Comparison of ENCODE assay signal across 17 mouse cellular contexts in the genomic region with DNA sequence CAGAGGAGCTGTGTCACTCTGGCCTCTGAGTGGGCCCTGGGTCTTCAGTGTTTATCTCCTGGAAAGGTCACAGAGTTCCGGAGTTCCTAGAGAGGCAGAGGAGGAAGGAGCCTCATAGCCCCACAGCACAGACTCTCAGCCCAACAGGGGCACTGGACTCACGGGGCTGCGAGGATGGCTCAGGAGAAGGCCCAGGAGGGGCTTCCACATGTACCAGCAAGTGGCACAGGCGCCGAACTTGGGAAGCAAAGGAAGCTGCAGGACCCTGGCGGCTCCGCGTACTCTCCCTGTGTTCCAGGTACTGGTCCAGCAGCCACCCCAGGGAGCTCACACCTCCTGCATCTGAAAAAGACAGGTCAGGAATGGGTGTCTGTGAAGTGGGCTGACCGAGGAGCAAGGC. TPM values are rescaled to one million over a fixed set of nuclear protein-coding genes. Genes with fewer than 3 reads are reported as not detected.
DNase-seq lines count a peak whose midpoint lies in the region; ATAC-seq lines count a peak whose summit lies in the region.
"Had no signal": no experiment of that assay in that cellular context is flagged by ENCODE, and none has a peak within 500 bp of the region (broad histone marks: within the 10 kb centered on the region; RNA-seq: fewer than 3 reads in every experiment).

No protein-coding gene starts in this region.

- WGBS in forebrain, embryonic 13.5 days, result 83% methylated on average over 9 of the region's 9 CpGs
- 84% methylated on average over 9 of the region's 9 CpGs for WGBS in forebrain, embryonic 15.5 days
- 71% methylated on average over 9 of the region's 9 CpGs for WGBS in liver, embryonic 11.5 days
- WGBS in limb, embryonic 15.5 days, result 75% methylated on average over 9 of the region's 9 CpGs

- peak overlapping the region; percentile 22; the same call in 1 of the 2 replicates for H3K9ac ChIP-seq in forebrain, embryonic 13.5 days
- H3K9ac ChIP-seq in forebrain, embryonic 15.5 days (replicated peaks), result no peak overlapping the region
- H3K9ac ChIP-seq in liver, embryonic 11.5 days (ENCODE audit: low read depth, low read length), result no peak overlapping the region
- H3K9ac ChIP-seq in limb, embryonic 15.5 days, result 0 out of 2 replicates have a peak overlapping the region, but pooled peaks have one; percentile 11

- peaks cover 5% of the 10 kb centered on the region; the same call in 1 of the 2 replicates for H3K4me1 ChIP-seq in forebrain, embryonic 13.5 days
- H3K4me1 ChIP-seq in forebrain, embryonic 15.5 days, result no peaks in the 10 kb centered on the region
- H3K4me1 ChIP-seq in liver, embryonic 11.5 days (replicated peaks; ENCODE audit: control insufficient read depth, insufficient read depth, low read length), result peaks cover 4% of the 10 kb centered on the region
- H3K4me1 ChIP-seq in limb, embryonic 15.5 days, result 0 out of 2 replicates have a peak, but pooled peaks cover 2% of the 10 kb centered on the region
- H3K4me1 ChIP-seq: midbrain, embryonic 13.5 days had no signal

- no peaks in the 10 kb centered on the region for H3K9me3 ChIP-seq in forebrain, embryonic 13.5 days (replicated peaks)
- H3K9me3 ChIP-seq in forebrain, embryonic 15.5 days, result no peaks in the 10 kb centered on the region
- H3K9me3 ChIP-seq in liver, embryonic 11.5 days (ENCODE audit: control insufficient read depth, low read length), result no peaks in the 10 kb centered on the region
- H3K9me3 ChIP-seq in limb, embryonic 15.5 days, result no peaks in the 10 kb centered on the region
- H3K9me3 ChIP-seq: midbrain, embryonic 13.5 days had no signal

- peaks cover 33% of the 10 kb centered on the region for H3K27me3 ChIP-seq in forebrain, embryonic 13.5 days
- H3K27me3 ChIP-seq in forebrain, embryonic 15.5 days, result no peaks in the 10 kb centered on the region; the same call in 1 of the 2 replicates
- H3K27me3 ChIP-seq in liver, embryonic 11.5 days (replicated peaks; ENCODE audit: control insufficient read depth, insufficient read depth, low read length), result peaks cover 34% of the 10 kb centered on the region
- H3K27me3 ChIP-seq in limb, embryonic 15.5 days, result peaks cover 20% of the 10 kb centered on the region

- H3K4me3 ChIP-seq in forebrain, embryonic 13.5 days, result no peak overlapping the region
- no peak overlapping the region for H3K4me3 ChIP-seq in forebrain, embryonic 15.5 days
- H3K4me3 ChIP-seq in liver, embryonic 11.5 days (ENCODE audit: low read depth, low read length), result peak overlapping the region; percentile 1; the same call in 1 of the 2 replicates
- peak overlapping the region; percentile 24; the same call in 1 of the 2 replicates for H3K4me3 ChIP-seq in limb, embryonic 15.5 days
- H3K4me3 ChIP-seq: erythroblast, embryonic 14.5 days; left cerebral cortex, adult 2 months; midbrain, embryonic 13.5 days had no signal

- no peak overlapping the region for H3K27ac ChIP-seq in forebrain, embryonic 13.5 days
- H3K27ac ChIP-seq in forebrain, embryonic 15.5 days (replicated peaks), result no peak overlapping the region
- no peak overlapping the region for H3K27ac ChIP-seq in liver, embryonic 11.5 days (ENCODE audit: low read depth, low read length)
- no peak overlapping the region for H3K27ac ChIP-seq in limb, embryonic 15.5 days
- H3K27ac ChIP-seq: left cerebral cortex, adult 2 months; midbrain, embryonic 13.5 days had no signal

- no peak for ATAC-seq in forebrain, embryonic 13.5 days
- ATAC-seq in forebrain, embryonic 15.5 days (replicated peaks), result no peak
- no peak for ATAC-seq in liver, embryonic 11.5 days (replicated peaks; ENCODE audit: low FRiP score)
- no peak for ATAC-seq in limb, embryonic 15.5 days (ENCODE audit: insufficient number of reproducible peaks, low FRiP score, low TSS enrichment, low read depth)
- ATAC-seq: midbrain, embryonic 13.5 days had no signal

- peaks cover 15% of the 10 kb centered on the region; the same call in 1 of the 2 replicates for H3K36me3 ChIP-seq in forebrain, embryonic 13.5 days (ENCODE audit: poor library complexity, severe bottlenecking)
- H3K36me3 ChIP-seq in forebrain, embryonic 15.5 days, result no peaks in the 10 kb centered on the region; the same call in 1 of the 2 replicates
- no peaks in the 10 kb centered on the region for H3K36me3 ChIP-seq in liver, embryonic 11.5 days (ENCODE audit: control insufficient read depth, insufficient read depth, low read length)
- H3K36me3 ChIP-seq in limb, embryonic 15.5 days, result peaks cover 27% of the 10 kb centered on the region; the same call in 1 of the 2 replicates

- no peak overlapping the region for H3K4me2 ChIP-seq in forebrain, embryonic 13.5 days
- no peak overlapping the region for H3K4me2 ChIP-seq in forebrain, embryonic 15.5 days (replicated peaks)
- H3K4me2 ChIP-seq in liver, embryonic 11.5 days, result peak overlapping the region; percentile 50
- 0 out of 2 replicates have a peak overlapping the region, but pooled peaks have one; percentile 26 for H3K4me2 ChIP-seq in limb, embryonic 15.5 days

- DNase-seq in liver, embryonic 11.5 days (ENCODE audit: low spot score), result no peak
- no peak for DNase-seq in liver
- peak; percentile 35 for DNase-seq in ZHBTc4 (ENCODE audit: low read depth, low spot score)
- DNase-seq in frontal cortex, postnatal 10 days (ENCODE audit: low spot score in 2 of 2), result no peak
- no peak for DNase-seq in right cerebral cortex, adult 18-20 months
- DNase-seq: adrenal gland, postnatal 25 days; cerebellum, adult 9-10 months; gastrocnemius, postnatal 25 days; kidney, adult 8-10 months; spleen, adult 18-20 months; thymus, postnatal 25 days had no signal

RNA-seq across cellular contexts. Expression of gene Dnph1, which starts 24.7 kb away (rescaled TPM):
- polyA plus RNA-seq in forebrain, embryonic 13.5 days (2015; fragmentation: Nextera tagmentation; extraction: Ambion mirVana), result 51.2 and 59.0 TPM in 2 replicates
- 32.1 and 33.3 TPM in 2 replicates for polyA plus RNA-seq in forebrain, embryonic 15.5 days (2015; fragmentation: Nextera tagmentation; extraction: Ambion mirVana)
- 63.6 and 65.0 TPM in 2 replicates for polyA plus RNA-seq in liver, embryonic 11.5 days (2014; fragmentation: Nextera tagmentation; extraction: Ambion mirVana)
- polyA plus RNA-seq in limb, embryonic 15.5 days (2015; fragmentation: Nextera tagmentation; extraction: Ambion mirVana), result 29.3 and 33.8 TPM in 2 replicates

RNA-seq across cellular contexts. Expression of gene Cul9, which starts 25.0 kb away (rescaled TPM):
- polyA plus RNA-seq in forebrain, embryonic 13.5 days (2015; fragmentation: Nextera tagmentation; extraction: Ambion mirVana), result 9.8 and 12.4 TPM in 2 replicates
- 16.8 and 17.4 TPM in 2 replicates for polyA plus RNA-seq in forebrain, embryonic 15.5 days (2015; fragmentation: Nextera tagmentation; extraction: Ambion mirVana)
- 1.1 and 1.2 TPM in 2 replicates for polyA plus RNA-seq in liver, embryonic 11.5 days (2014; fragmentation: Nextera tagmentation; extraction: Ambion mirVana)
- 5.2 and 7.5 TPM in 2 replicates for polyA plus RNA-seq in limb, embryonic 15.5 days (2015; fragmentation: Nextera tagmentation; extraction: Ambion mirVana)

RNA-seq across cellular contexts. Expression of gene Ttbk1, which starts 33.7 kb away (rescaled TPM):
- 3.7 and 4.1 TPM in 2 replicates for polyA plus RNA-seq in forebrain, embryonic 13.5 days (2015; fragmentation: Nextera tagmentation; extraction: Ambion mirVana)
- polyA plus RNA-seq in forebrain, embryonic 15.5 days (2015; fragmentation: Nextera tagmentation; extraction: Ambion mirVana), result 6.5 and 7.5 TPM in 2 replicates
- 0.03 and 0.07 TPM in 2 replicates for polyA plus RNA-seq in liver, embryonic 11.5 days (2014; fragmentation: Nextera tagmentation; extraction: Ambion mirVana)
- polyA plus RNA-seq in limb, embryonic 15.5 days (2015; fragmentation: Nextera tagmentation; extraction: Ambion mirVana), result 0.02 and 0.06 TPM in 2 replicates

RNA-seq across cellular contexts. Expression of gene Srf, which starts 34.8 kb away (rescaled TPM):
- polyA plus RNA-seq in forebrain, embryonic 13.5 days (2015; fragmentation: Nextera tagmentation; extraction: Ambion mirVana), result 4.2 and 4.4 TPM in 2 replicates
- 3.3 and 5.4 TPM in 2 replicates for polyA plus RNA-seq in forebrain, embryonic 15.5 days (2015; fragmentation: Nextera tagmentation; extraction: Ambion mirVana)
- 5.6 and 9.2 TPM in 2 replicates for polyA plus RNA-seq in liver, embryonic 11.5 days (2014; fragmentation: Nextera tagmentation; extraction: Ambion mirVana)
- 6.4 and 7.1 TPM in 2 replicates for polyA plus RNA-seq in limb, embryonic 15.5 days (2015; fragmentation: Nextera tagmentation; extraction: Ambion mirVana)

Comparison
In these comparisons a context has a peak if more than half of its experiments do, and no peak if none do; other contexts are left out.
1. H3K9ac ChIP-seq: peak in forebrain, embryonic 13.5 days (single experiment) and limb, embryonic 15.5 days (single experiment); none in forebrain, embryonic 15.5 days (single experiment) and liver, embryonic 11.5 days (single experiment).
2. H3K4me2 ChIP-seq: peak in liver, embryonic 11.5 days (single experiment) and limb, embryonic 15.5 days (single experiment); none in forebrain, embryonic 13.5 days (single experiment) and forebrain, embryonic 15.5 days (single experiment).
3. H3K4me3 ChIP-seq: peak in liver, embryonic 11.5 days (single experiment) and limb, embryonic 15.5 days (single experiment); none in forebrain, embryonic 13.5 days (single experiment) and forebrain, embryonic 15.5 days (single experiment).